Mouse (Mus musculus) erythroblast, adult 5-6 weeks (primary cell): ENCODE measurements around the gene Arrdc1. TPM values are rescaled to one million over a fixed set of nuclear protein-coding genes. Genes with fewer than 3 reads are reported as not detected.

Experiments
- ATAC-seq: replicated peaks from 2 replicates; pipeline ENCODE4 v1.8.0; 2016; ENCODE audit warnings: moderate number of reproducible peaks, mild to moderate bottlenecking, moderate TSS enrichment, inconsistent platforms; ENCODE audit not compliant: poor library complexity, low FRiP score, severe bottlenecking
- total RNA-seq, 2 experiments: library from RNA; stranded (forward) in 1 of 2; stranded (reverse) in 1 of 2; fragments of 150-400 nt in 1 of 2; fragments of 200-764, 138-1000 nt in 1 of 2; gene quantifications; 2 replicates each; pipeline versions ENCODE4 v1.2.3 to v1.2.4; 2015 to 2017; ENCODE audit warnings: low replicate concordance in 2 of 2

Gene Arrdc1
- total RNA-seq, 2 experiments from 2014 or later, result 15.5 to 19.6 TPM

- ATAC-seq, result no peak
These were observed 54.4 kb downstream of the Arrdc1 start for GRCm38 (mm10) chr2:24880686-24881085.

Other genes starting within 250 kb of the Arrdc1 start
- gene Cacna1b, start 172.1 kb downstream of the Arrdc1 start, total RNA-seq (2015; ENCODE audit: low replicate concordance), result not detected in 2 replicates
- not detected in 2 replicates for gene Cacna1b, start 172.1 kb downstream of the Arrdc1 start, total RNA-seq (2017; ENCODE audit: low replicate concordance)
- 5.2 and 8.1 TPM in 2 replicates for gene Ehmt1, start 15.6 kb downstream of the Arrdc1 start, total RNA-seq (2015; ENCODE audit: low replicate concordance)
- 27.6 and 28.2 TPM in 2 replicates for gene Ehmt1, start 15.6 kb downstream of the Arrdc1 start, total RNA-seq (2017; ENCODE audit: low replicate concordance)
- gene Zmynd19, start 14.5 kb upstream of the Arrdc1 start, total RNA-seq (2015; ENCODE audit: low replicate concordance), result 1.3 and 2.9 TPM in 2 replicates
- 9.6 and 15.9 TPM in 2 replicates for gene Zmynd19, start 14.5 kb upstream of the Arrdc1 start, total RNA-seq (2017; ENCODE audit: low replicate concordance)
- gene Dph7, start 27.1 kb upstream of the Arrdc1 start, total RNA-seq (2015; ENCODE audit: low replicate concordance), result 4.2 and 7.1 TPM in 2 replicates
- 1.5 and 5.0 TPM in 2 replicates for gene Dph7, start 27.1 kb upstream of the Arrdc1 start, total RNA-seq (2017; ENCODE audit: low replicate concordance)
- 17.6 and 33.6 TPM in 2 replicates for gene Mrpl41, start 39.8 kb upstream of the Arrdc1 start, total RNA-seq (2015; ENCODE audit: low replicate concordance)
- gene Mrpl41, start 39.8 kb upstream of the Arrdc1 start, total RNA-seq (2017; ENCODE audit: low replicate concordance), result 18.8 and 37.7 TPM in 2 replicates
- gene Pnpla7, start 40.8 kb upstream of the Arrdc1 start, total RNA-seq (2015; ENCODE audit: low replicate concordance), result 24.8 and 46.6 TPM in 2 replicates
- gene Pnpla7, start 40.8 kb upstream of the Arrdc1 start, total RNA-seq (2017; ENCODE audit: low replicate concordance), result 29.9 and 37.2 TPM in 2 replicates
- 1.7 and 2.1 TPM in 2 replicates for gene Nsmf, start 119.1 kb upstream of the Arrdc1 start, total RNA-seq (2015; ENCODE audit: low replicate concordance)
- gene Nsmf, start 119.1 kb upstream of the Arrdc1 start, total RNA-seq (2017; ENCODE audit: low replicate concordance), result 0.60 and 1.5 TPM in 2 replicates
- not detected in 2 replicates for gene Entpd8, start 145.1 kb upstream of the Arrdc1 start, total RNA-seq (2015; ENCODE audit: low replicate concordance)
- not detected in 2 replicates for gene Entpd8, start 145.1 kb upstream of the Arrdc1 start, total RNA-seq (2017; ENCODE audit: low replicate concordance)
- gene Noxa1, start 159.9 kb upstream of the Arrdc1 start, total RNA-seq (2015; ENCODE audit: low replicate concordance), result not detected in 2 replicates
- gene Noxa1, start 159.9 kb upstream of the Arrdc1 start, total RNA-seq (2017; ENCODE audit: low replicate concordance), result not detected in 2 replicates
- gene Nrarp, start 245.5 kb upstream of the Arrdc1 start, total RNA-seq (2015; ENCODE audit: low replicate concordance), result not detected in 2 replicates
- 0.51 TPM in 1 of 2 replicates, not detected in the other for gene Nrarp, start 245.5 kb upstream of the Arrdc1 start, total RNA-seq (2017; ENCODE audit: low replicate concordance)